Mouse (Mus musculus) B cell, adult 67 days (primary cell): ENCODE results near the gene 9330159F19Rik. TPM values are rescaled to one million over a fixed set of nuclear protein-coding genes. Genes with fewer than 3 reads are reported as not detected.

Source experiments
- total RNA-seq, 2 experiments: library from RNA; stranded (reverse); gene quantifications; 4 replicates each; pipeline ENCODE4 v1.2.4; 2023

The 9330159F19Rik gene
- total RNA-seq, result not detected

GRCm38 (mm10) chr10:29211453-29211852 is at the start of gene 9330159F19Rik:
Gene 9330159F19Rik (plus strand): TSS chr10:29211606.

GRCm38 (mm10) chr10:29198642-29199041 is 12.8 kb upstream of the 9330159F19Rik start, which contains the start of gene Gm49353:
Gene Gm49353 (plus strand): TSS chr10:29198954.

Other genes starting within 250 kb of the 9330159F19Rik start
- gene 2310057J18Rik, start 225.3 kb upstream of the 9330159F19Rik start, total RNA-seq, result not detected
- gene Soga3, start 67.8 kb upstream of the 9330159F19Rik start, total RNA-seq, result not detected
- gene Gm49353, start 12.7 kb upstream of the 9330159F19Rik start, total RNA-seq, result not detected
- 10 to 100 TPM; 11.7 to 13.1 TPM for gene Echdc1, start 101.6 kb downstream of the 9330159F19Rik start, total RNA-seq
- 10 to 100 TPM; 77.9 to 79.7 TPM for gene Rnf146, start 150.8 kb downstream of the 9330159F19Rik start, total RNA-seq